Mouse (Mus musculus): ENCODE data around the gene Trim38.
A peak's percentile ranks its signal among the peaks of the same experiment; 100 is the strongest.
"Not testable (repeated sequence)": the region's sequence is repeated elsewhere in the genome, so short reads cannot be mapped to it uniquely, and the experiment has no call there.

Trim38 gene

DNA sequence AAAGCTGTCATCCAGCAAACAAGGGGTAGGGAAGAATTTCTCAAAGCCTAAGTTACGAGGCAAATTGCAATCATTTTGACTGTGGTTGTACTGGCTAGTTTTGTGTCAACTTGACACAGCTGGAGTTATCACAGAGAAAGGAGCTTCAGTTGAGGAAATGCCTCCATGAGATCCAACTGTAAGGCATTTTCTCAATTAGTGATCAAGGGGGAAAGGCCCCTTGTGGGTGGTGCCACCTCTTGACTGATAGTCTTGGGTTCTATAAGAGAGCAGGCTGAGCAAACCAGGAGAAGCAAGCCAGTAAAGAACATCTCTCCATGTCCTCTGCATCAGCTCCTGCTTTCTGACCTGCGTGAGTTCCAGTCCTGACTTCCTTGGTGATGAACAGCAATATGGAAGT, at the start of gene Trim38:
Trim38 (plus strand) TSS at position 301 of the 400 bp plus-strand sequence.
- DNase-seq (ENCODE audit: low read depth): not testable (repeated sequence)

DNA sequence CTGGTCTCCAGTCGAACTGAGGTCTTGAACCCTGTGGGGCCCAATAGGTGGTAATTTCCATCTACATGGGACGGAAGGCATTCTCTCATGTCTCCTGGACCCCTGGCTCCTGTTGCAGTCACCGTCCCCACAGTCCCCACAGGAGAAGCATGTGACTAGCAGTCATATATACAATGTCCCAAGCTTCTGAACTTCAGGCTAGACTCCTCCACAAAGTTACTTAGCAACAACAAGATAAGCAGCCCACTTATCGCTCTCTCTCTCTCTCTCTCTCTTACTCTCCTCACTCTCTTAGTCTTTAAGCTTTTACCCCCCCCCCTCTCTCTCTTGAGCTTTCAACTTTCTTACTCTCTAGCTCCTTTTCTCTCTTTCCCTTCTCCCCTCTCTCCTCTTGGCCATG, 45.5 kb upstream of the Trim38 start:
- no peak for DNase-seq (ENCODE audit: low read depth)

DNA sequence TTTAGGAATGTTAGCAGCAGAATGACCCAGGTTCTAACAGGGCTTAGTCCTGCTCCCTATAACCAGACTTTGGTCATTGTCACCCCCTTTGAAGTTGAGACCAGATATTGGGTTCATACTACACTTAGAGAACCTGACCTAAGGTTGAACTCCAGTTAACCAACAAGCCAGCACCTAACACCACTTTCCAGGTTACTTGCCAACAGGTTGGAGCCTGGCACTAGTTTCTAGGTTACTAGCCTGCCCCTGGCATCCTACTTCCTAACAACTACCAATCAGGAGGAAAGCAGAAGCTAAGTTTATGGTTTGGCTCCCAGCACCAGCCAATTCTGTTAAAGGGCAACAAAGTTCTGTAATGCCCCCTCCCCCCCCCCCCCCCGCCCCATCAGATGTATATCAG, 44.5 kb upstream of the Trim38 start:
- DNase-seq (ENCODE audit: low read depth): no peak

DNA sequence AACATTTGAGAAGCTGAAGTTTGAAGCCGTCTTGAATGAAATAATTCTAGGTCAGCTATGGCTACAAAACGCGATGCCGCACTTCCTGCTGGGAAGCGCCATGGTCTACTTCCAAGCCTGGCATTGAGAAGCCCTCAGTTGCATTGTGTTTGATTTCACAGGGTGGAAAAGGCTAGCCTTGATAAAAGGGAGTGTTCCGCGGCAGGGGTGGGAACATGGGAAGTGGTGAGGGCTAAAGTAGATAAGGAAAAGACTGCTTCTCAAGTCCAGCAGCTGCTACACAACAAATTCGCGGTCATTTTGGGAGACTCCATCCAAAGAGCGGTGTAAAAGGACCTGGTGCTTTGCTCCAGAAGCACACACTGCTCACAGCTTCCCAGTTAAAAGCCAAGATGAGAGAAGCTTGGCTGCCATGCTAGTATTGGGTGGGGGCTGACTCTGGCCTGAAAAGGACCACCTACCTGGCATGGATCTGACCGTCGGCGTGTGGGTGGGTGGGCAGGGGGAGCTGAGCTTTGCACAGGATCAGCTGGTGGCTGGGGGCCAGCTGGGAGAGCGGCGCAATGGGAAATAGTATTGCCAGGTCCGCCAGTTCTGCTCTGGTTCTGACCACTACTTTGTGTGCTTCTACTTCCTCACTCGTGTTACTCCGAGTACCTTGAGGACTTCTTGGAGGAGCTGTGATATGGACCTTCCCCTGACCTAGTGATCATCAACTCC, 41.1 kb upstream of the Trim38 start:
- no peak for DNase-seq (ENCODE audit: low read depth)

DNA sequence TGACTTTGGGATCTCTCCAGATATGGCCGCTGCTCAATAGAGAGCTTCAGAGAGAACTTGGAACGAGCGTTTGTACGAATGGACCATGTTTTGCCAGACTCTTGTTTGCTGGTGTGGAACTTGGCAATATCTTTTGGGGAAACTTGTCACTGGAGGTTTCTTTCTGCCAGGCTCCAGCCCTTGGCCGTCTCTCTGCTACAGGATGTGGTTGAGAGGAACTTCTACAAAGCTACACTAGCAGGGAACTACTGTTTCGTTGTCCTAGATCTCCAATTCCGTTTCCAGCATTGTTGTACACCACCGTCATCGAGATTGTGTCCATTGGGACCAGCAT, 40.6 kb upstream of the Trim38 start:
- DNase-seq (ENCODE audit: low read depth): no peak

DNA sequence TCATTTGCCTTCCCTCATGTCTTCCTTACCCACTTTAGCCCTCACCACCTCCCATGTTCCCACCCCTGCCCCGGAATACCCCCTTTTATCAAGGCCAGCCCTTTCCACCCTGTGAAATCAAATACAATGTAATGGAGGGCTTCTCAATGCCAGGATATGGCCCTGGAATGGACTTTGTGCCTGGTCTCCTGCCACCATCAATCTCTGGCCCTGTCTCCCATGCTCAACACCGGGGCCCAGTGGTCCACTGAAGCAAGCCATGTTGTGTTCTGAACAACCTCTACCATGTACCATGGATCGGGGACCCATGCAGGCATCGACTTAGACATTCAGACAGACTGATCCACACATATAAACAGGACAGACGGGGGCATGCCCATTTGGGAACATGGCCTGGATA, 40.0 kb upstream of the Trim38 start:
- no peak for DNase-seq (ENCODE audit: low read depth)

DNA sequence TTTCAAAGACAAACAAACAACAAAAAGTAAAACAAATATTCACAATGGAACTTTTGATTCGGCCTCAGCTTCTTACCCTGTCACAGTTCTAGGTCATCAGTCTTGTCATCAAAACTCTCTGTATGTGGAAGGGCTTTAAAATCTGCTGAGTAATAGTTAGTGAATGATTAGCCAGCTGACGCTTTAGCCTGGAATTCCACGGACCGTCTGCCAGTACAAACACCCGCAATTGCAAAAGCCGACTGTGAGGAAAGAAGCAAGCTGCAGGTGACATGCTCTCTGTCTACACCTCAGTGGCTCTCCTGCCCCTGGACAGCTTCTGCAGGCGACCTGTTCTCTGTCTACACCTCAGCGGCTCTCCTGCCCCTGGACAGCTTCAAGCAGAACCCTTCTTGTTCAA, 39.2 kb upstream of the Trim38 start:
- DNase-seq (ENCODE audit: low read depth): no peak

DNA sequence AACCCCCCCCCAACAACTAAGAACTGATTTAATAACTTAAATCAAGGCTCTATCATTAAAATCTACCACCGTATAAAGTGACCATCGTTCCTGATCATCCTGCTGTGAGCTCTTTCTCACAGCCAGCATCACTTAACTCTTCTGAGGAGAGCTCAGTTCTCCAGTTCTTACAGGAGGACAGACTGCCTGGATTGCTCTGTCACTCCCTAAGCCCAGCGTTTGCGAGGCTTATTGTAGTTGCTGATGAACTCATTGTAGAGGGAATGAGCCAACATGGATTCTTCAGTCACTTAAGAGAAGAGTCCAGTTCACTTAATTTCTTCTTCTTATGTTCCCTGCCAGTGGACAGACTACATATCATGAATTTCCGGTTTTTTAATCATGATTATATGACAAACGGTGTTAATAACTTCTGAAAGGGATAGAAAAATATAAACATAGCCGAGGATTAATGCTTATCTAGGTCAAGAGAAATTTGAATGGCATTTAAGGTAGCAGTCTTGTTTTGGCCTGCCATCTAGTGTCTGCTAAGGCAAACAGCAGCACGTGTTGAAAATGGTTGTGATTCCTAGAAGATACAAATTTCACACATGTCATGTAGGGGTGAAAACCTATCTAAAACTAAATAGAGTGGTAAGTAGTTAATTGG, 37.4 kb upstream of the Trim38 start:
- no peak for DNase-seq (ENCODE audit: low read depth)

DNA sequence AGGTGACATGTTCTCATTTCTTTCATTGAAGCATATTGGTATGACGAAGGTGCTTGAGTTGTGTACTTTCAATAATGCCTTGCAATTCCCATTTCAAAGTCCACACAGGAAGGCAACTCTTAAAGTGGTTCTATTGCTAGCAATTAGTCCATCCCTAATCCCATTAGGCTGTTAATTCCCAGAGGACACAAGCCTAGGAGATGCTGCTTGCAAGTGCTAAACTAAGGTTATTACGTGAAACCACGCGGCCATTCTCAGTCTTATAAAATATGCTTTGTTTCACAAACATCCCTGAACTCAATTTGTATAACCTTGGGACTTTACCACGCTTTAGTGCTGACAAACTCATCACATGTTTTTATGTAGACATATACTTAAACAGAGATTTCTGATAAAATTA, 32.6 kb upstream of the Trim38 start:
- no peak for DNase-seq (ENCODE audit: low read depth)

DNA sequence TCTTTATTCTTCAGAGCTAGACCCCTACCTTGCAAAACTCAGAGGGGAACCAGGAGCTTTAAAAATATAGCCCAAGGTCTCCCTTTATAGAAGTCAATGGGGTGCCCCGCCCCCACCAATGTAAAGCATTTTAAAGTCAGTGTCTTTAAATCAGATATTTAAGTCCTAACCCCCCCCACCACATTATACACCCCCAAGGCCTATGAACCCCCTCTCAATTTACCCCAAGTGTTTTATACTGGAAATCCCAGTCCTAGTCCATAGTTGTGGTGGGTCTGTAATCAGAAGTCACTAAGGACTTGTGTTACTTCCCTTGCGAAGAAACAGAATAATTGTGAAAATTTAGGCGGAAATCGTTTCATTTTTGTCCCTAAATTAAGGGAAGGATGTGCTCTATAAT, 31.7 kb upstream of the Trim38 start:
- DNase-seq (ENCODE audit: low read depth): no peak

DNA sequence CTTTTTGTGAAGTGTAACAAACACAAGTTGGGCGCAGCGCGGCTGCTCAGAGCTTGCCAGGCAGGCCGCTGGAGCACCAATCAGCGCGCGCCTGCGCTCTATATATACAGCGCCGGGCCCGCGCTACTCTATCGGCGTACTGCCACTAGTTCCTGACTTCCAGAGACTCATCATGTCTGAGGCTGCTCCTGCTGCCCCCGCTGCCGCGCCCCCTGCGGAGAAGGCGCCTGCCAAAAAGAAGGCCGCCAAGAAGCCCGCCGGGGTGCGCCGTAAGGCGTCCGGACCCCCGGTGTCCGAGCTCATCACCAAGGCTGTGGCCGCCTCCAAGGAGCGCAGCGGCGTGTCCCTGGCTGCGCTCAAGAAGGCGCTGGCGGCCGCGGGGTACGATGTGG, 31.0 kb upstream of the Trim38 start, which contains the start of gene Hist1h1c:
Hist1h1c (plus strand) TSS at position 132 of the 392 bp plus-strand sequence.
- DNase-seq (ENCODE audit: low read depth): peak; percentile 76

DNA sequence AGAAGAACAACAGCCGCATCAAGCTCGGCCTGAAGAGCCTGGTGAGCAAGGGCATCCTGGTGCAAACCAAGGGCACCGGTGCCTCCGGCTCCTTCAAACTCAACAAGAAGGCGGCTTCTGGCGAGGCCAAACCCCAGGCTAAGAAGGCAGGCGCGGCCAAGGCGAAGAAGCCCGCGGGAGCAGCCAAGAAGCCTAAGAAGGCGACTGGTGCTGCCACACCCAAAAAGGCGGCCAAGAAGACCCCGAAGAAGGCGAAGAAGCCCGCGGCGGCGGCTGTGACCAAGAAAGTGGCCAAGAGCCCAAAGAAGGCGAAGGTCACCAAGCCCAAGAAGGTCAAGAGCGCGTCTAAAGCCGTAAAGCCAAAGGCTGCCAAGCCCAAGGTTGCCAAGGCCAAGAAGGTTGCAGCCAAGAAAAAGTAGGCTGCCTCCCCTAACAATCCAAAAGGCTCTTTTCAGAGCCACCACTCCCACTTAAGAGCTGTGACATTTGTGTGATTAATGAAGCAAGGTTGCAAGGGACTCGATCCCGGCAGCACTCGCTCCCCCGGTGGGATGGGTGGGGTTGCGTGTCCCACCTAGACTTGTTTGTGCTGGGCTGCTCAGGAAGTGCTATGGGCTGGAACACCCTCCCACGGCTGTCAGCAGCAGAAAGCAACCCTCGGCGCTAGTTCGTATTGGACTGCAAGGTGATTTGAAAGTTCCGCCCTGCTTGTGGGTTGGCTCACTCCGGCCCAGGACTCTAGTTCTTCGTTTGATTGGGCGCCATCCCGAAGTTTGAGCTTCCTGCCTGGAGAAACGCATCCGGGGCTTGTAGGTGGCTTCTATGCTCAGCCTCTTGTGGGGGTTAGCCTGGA, 30.4 kb upstream of the Trim38 start:
- peak; percentile 87 for DNase-seq (ENCODE audit: low read depth)

DNA sequence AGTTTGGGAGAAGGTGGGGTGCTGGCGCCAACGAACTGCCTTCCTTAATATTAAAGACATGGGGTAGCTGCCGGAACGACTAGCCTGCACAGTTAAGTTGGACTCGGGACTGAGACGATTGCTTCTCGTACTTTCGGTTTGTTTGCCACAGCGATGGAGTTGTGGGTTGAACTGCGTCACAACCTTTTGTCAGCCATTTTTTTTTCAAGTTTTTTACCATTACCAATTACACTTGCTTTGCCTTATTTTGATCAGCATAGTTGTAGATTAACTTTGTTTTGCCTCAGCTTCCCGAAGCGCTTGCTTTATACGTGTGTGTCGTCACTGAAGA, 29.8 kb upstream of the Trim38 start:
- no peak for DNase-seq (ENCODE audit: low read depth)

DNA sequence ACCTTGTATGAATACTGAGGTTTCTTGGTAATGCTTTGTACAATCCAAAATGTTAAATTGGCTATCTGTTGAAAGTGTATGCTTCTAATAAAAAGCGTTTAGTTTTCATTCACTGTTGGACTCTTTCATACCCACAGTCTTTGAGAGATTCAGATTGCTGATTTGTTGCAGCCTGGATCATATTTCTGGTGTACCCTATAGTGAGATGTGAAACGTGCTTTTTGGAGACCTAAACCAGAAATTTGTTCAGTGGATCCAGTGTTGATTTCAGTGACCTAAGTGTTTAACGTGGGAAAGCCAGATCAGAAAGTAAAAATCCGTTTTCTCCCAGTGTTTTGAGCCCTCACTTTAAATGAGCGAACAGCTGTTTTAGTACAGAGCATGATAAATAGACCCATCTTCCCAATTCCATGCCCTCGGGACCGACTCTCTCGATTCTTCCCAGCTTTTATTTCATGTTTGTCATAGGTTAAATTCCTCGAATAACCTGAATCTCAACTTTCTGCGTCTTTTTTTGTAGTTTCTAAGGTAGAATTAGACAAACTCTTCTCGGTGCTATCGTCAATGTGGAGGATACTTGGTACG, 29.4 kb upstream of the Trim38 start:
- no peak for DNase-seq (ENCODE audit: low read depth)

DNA sequence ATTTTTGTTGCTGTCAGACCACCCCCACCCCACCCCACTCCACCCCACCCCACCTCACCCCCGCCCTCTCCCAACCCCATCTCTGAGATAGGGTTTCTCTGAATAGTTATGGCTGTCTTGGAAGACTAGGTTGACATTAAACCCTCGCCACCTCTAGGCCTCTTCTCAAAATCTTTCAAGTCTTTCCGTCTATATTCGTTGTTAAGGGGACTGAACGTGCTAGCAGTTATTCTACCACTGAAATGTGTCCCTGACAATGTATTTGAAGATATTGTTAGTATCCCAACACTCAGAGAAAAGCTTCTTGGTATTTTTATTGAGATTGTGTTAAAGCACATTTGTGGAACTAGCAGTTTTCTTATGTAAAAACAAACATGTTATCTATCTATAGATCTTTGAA, 28.8 kb upstream of the Trim38 start:
- DNase-seq (ENCODE audit: low read depth): no peak

DNA sequence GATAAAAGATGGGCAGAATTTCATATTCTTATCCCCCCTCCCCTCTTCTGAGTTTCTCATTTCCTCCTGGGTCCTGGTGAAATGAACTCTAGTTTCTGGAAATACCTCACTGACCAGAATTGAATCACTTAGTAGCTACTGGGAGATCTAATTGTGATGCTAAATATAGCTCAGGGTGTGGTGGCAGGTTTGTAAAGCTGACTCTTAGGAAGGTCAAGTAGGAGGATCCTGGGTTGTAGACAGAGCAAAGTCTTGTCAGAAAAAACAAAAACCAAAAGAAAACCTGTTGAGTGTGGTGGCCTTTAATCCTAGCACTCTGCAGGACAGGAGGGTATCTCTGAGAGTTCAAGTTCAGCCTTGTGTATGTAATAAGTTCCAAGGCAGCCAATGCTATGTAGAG, 27.7 kb upstream of the Trim38 start:
- no peak for DNase-seq (ENCODE audit: low read depth)

DNA sequence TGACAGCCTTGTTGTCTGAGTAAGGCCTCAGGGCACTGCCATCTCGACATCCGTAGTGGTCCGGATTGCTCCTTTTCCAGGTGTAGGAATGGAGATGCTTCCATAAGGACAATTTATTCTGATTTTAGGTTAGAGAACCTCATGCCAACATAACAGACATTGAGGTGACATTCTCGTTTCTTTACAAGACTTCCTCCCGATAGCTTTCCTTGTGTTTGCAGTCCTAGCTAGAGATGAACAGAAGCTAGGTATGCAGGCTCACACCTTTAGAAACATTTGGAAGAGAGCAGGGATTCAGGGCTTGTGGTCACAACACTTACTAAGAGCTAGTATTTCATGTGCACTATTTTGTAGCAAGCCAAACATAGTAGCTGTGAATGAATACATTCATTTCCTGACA, 26.5 kb upstream of the Trim38 start:
- DNase-seq (ENCODE audit: low read depth): no peak

DNA sequence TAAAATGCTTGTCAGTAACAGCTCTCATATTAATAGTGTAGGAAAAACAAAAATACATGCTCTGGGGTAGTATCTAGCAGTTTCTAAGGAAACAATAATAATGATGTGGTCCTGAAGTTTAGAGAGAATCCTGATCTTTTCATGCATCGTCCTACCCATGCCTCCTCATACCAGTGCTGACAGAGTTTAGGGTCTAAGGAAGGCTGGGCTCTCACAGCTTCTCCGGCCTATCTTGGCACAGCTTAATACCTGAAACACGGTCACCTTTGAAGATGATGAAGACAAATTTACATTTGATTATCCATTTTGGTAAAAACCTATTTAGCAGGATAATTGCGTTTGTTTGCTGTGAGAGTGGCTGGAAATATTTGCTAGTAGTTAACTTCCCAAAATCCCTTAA, 25.8 kb upstream of the Trim38 start:
- DNase-seq (ENCODE audit: low read depth): no peak

DNA sequence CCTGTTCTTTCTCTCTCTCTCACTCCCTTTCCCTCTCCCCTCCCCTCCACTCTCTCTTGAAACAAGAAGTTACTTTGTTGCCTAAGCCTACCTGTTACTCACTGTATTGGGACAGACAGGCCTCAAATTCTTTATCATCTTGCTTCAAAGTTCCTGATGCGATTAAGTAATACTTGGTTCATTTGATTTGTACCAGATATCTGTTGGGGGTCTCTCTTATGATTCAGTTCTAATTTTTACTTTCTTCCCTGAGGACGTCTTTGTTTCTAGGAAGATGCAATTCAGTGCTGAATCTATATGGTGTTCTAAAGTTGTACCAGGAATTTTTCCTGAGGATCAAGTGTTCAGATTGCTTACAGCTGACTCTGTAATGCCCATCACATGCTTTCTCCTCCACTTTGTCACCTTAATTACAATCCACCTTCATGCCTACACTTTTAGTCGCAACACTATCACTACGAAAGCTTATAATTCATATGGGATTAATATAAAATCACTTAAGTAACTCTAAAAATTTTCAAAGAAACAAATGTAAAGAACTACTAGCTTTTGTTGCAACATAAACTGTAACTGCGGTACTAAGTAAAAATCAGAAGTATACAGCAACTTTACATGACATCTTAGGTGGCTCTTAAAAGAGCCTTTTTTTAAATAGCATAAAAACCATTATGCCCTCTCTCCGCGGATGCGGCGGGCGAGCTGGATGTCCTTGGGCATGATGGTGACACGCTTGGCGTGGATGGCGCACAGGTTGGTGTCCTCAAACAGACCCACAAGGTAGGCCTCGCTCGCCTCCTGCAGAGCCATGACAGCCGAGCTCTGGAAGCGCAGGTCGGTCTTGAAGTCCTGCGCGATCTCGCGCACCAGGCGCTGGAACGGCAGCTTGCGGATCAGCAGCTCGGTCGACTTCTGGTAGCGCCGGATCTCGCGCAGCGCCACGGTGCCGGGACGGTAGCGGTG, 25.0 kb upstream of the Trim38 start:
- no peak for DNase-seq (ENCODE audit: low read depth)

DNA sequence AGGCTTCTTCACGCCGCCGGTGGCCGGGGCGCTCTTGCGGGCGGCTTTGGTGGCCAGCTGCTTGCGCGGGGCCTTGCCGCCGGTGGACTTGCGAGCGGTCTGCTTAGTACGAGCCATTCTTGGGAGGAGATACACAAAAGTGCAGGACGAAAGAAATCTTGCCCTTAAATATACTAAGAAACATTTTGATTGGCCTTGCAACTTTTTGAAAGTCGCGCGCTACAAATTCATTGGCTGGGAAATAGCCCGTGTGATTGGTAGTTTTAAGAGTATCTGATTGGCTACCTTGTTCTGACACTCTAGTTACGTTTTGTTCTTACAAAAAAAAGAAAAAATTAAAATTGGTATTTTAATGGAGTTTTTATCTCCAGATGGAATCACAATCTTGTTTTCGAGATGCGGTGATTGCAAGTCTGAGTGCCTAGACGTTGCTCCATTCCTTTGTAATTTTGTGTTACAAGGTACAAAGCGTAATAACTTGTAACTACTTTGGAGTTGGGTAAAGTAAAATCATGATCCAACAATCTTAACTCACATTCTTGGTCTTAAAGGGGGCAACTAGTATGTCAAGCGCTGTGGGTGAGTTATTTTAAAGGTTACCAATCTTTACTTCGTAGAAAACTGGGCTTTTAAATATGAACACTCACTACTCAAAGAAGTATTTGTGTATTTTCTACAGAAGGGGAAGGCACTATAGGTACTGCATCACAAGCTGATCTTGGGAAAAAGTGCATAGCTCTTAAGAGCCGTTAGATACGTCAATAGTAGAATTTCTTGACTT, 24.1 kb upstream of the Trim38 start, which contains the start of gene Hist1h3c:
Hist1h3c (minus strand) TSS at position 222 of the 781 bp plus-strand sequence.
- DNase-seq (ENCODE audit: low read depth): peak; percentile 80
